Mouse (Mus musculus): ENCODE results near the gene Lyrm7. TPM values are rescaled to one million over a fixed set of nuclear protein-coding genes. Genes with fewer than 3 reads are reported as not detected.
"Not testable (repeated sequence)": the region's sequence is repeated elsewhere in the genome, so short reads cannot be mapped to it uniquely, and the experiment has no call there.

Gene Lyrm7
- 10 to 100 TPM; 15.8 to 21.1 TPM for total RNA-seq (2021)
- long read RNA-seq, experiment 1, transcript Lyrm7-205 (5 exons, 3,431 nt) = major isoform, 10 of 14 reads
- long read RNA-seq, experiment 1, partial matches to known transcripts = 1 of 14 reads
- long read RNA-seq, experiment 1, other reads (novel, unspliced or antisense) = 3 of 14 reads
- long read RNA-seq, experiment 2, transcript Lyrm7-205 (5 exons, 3,431 nt) = major isoform, 9 of 14 reads
- long read RNA-seq, experiment 2, partial matches to known transcripts = 1 of 14 reads
- long read RNA-seq, experiment 2, other reads (novel, unspliced or antisense) = 4 of 14 reads

GRCm38 (mm10) chr11:54860256-54861038 lies at the start of gene Lyrm7:
Lyrm7 (minus strand) TSS chr11:54860916.
- peak; percentile 94 for DNase-seq

GRCm38 (mm10) chr11:54910081-54910665 lies 49.5 kb upstream of the Lyrm7 start:
- DNase-seq = no peak

GRCm38 (mm10) chr11:54909273-54909672 lies 48.6 kb upstream of the Lyrm7 start:
- no peak for DNase-seq

GRCm38 (mm10) chr11:54907259-54907658 lies 46.5 kb upstream of the Lyrm7 start:
- DNase-seq = no peak

- DNase-seq = no peak
Observed at GRCm38 (mm10) chr11:54906466-54906865, 45.8 kb upstream of the Lyrm7 start.

GRCm38 (mm10) chr11:54905931-54906330 lies 45.2 kb upstream of the Lyrm7 start:
- peak; percentile 44 for DNase-seq

- DNase-seq = no peak
Observed at GRCm38 (mm10) chr11:54905086-54905485, 44.4 kb upstream of the Lyrm7 start.

- no peak for DNase-seq
Observed at GRCm38 (mm10) chr11:54903940-54904706, 43.4 kb upstream of the Lyrm7 start.

- DNase-seq = no peak
Observed at GRCm38 (mm10) chr11:54903339-54903738, 42.6 kb upstream of the Lyrm7 start.

GRCm38 (mm10) chr11:54902333-54903323 lies 41.9 kb upstream of the Lyrm7 start, which contains the start of gene Gpx3:
Gpx3 (plus strand) TSS chr11:54902453.
- DNase-seq = peak; percentile 69

GRCm38 (mm10) chr11:54899657-54900056 lies 38.9 kb upstream of the Lyrm7 start:
- no peak for DNase-seq

GRCm38 (mm10) chr11:54897470-54897869 lies 36.8 kb upstream of the Lyrm7 start:
- DNase-seq = no peak

- DNase-seq = not testable (repeated sequence)
Observed at GRCm38 (mm10) chr11:54896646-54897045, 35.9 kb upstream of the Lyrm7 start.

GRCm38 (mm10) chr11:54894589-54894988 lies 33.9 kb upstream of the Lyrm7 start:
- no peak for DNase-seq

- DNase-seq = no peak
Observed at GRCm38 (mm10) chr11:54892091-54892490, 31.4 kb upstream of the Lyrm7 start.

GRCm38 (mm10) chr11:54891341-54891740 lies 30.6 kb upstream of the Lyrm7 start:
- no peak for DNase-seq

GRCm38 (mm10) chr11:54887927-54888326 lies 27.2 kb upstream of the Lyrm7 start:
- DNase-seq = no peak

- DNase-seq = no peak
Observed at GRCm38 (mm10) chr11:54885406-54885805, 24.7 kb upstream of the Lyrm7 start.

GRCm38 (mm10) chr11:54884937-54885336 lies 24.2 kb upstream of the Lyrm7 start:
- peak; percentile 29 for DNase-seq

GRCm38 (mm10) chr11:54884197-54884828 lies 23.6 kb upstream of the Lyrm7 start:
- DNase-seq = no peak

GRCm38 (mm10) chr11:54882671-54883070 lies 22.0 kb upstream of the Lyrm7 start:
- no peak for DNase-seq

Measured in gastrocnemius, postnatal 10 days (tissue).